Mouse (Mus musculus) embryonic fibroblast, embryonic 13.5 days (primary cell): ENCODE results near the gene Lgi4.

Experiments
- CTCF ChIP-seq: IDR thresholded peaks from 2 replicates; pipeline ENCODE4 v1.5.1; 2011; ENCODE audit warnings: mild to moderate bottlenecking, control low read depth, low read length, moderate library complexity, borderline replicate concordance; ENCODE audit not compliant: insufficient read depth
- POLR2A ChIP-seq: IDR thresholded peaks from 2 replicates; pipeline ENCODE4 v1.6.1; 2011; ENCODE audit warnings: low read depth, mild to moderate bottlenecking, control low read depth, low read length, moderate library complexity

- no peak for TF ChIP-seq CTCF
- no peak for TF ChIP-seq POLR2A
These were observed 16.7 kb upstream of the Lgi4 start, which contains the start of gene Fxyd5 for GRCm38 (mm10) chr7:31042431-31042910.
